Mouse (Mus musculus) liver, postnatal 0 days (tissue): ENCODE measurements around the gene Wdr92. TPM values are rescaled to one million over a fixed set of nuclear protein-coding genes. Genes with fewer than 3 reads are reported as not detected.
A peak's percentile ranks its signal among the peaks of the same experiment; 100 is the strongest.
"Not testable (repeated sequence)": the region's sequence is repeated elsewhere in the genome, so short reads cannot be mapped to it uniquely, and the experiment has no call there.

Experiments
- ATAC-seq: fragments of 200-750 bp; cut with Nextera tagmentation; 2 replicates; pipeline ENCODE4 v1.8.0; 2017; ENCODE audit warnings: mild to moderate bottlenecking, moderate library complexity
- DNase-seq: peaks from one replicate; pipeline ENCODE4 v3.0.0-alpha.2; 2016
- H3K27ac ChIP-seq: fragments of 300-500 bp; sonication (generic); 2 replicates; pipeline ENCODE4 v1.5.1; 2014; ENCODE audit warnings: antibody characterized with exemption, moderate library complexity, mild to moderate bottlenecking, low read depth
- H3K27me3 ChIP-seq: fragments of 300-500 bp; sonication (generic); 2 replicates; pipeline ENCODE4 v1.6.1; 2014; ENCODE audit warnings: low read length, control low read depth, mixed read lengths; ENCODE audit not compliant: insufficient read depth
- H3K36me3 ChIP-seq: fragments of 300-500 bp; sonication (generic); replicated peaks from 2 replicates; pipeline ENCODE4 v1.6.1; 2014; ENCODE audit warnings: mild to moderate bottlenecking, control low read depth, low read length, moderate library complexity, mixed read lengths; ENCODE audit not compliant: insufficient read depth
- H3K4me1 ChIP-seq: fragments of 300-500 bp; sonication (generic); 2 replicates; pipeline ENCODE4 v1.6.1; 2014; ENCODE audit warnings: antibody characterized with exemption, mild to moderate bottlenecking, control low read depth; ENCODE audit not compliant: insufficient read depth
- H3K4me2 ChIP-seq: fragments of 300-500 bp; sonication (generic); 2 replicates; pipeline ENCODE4 v1.6.1; 2014; ENCODE audit warnings: low read depth, mild to moderate bottlenecking, low read length, moderate library complexity, mixed read lengths
- H3K4me3 ChIP-seq: fragments of 300-500 bp; sonication (generic); 2 replicates; pipeline ENCODE4 v1.5.1; 2014; ENCODE audit warnings: low read depth, low read length
- H3K9ac ChIP-seq: fragments of 300-500 bp; sonication (generic); replicated peaks from 2 replicates; pipeline ENCODE4 v1.6.1; 2014; ENCODE audit warnings: mild to moderate bottlenecking, moderate library complexity
- H3K9me3 ChIP-seq: fragments of 300-500 bp; sonication (generic); 2 replicates; pipeline ENCODE4 v1.6.1; 2016; ENCODE audit warnings: mild to moderate bottlenecking, control low read depth, low read length, mixed read lengths
- CTCF ChIP-seq: sonication (generic); IDR thresholded peaks from 2 replicates; pipeline ENCODE4 v1.5.1; 2016; ENCODE audit warnings: antibody characterized with exemption, low read depth
- EP300 ChIP-seq: IDR thresholded peaks from 2 replicates; pipeline ENCODE4 v1.6.1; 2016; ENCODE audit warnings: antibody characterized with exemption, low read depth, mild to moderate bottlenecking
- WGBS: fragments of 180-500 bp; shearing (Covaris S2); extraction: QIAGEN DNeasy Blood & Tissue Kit; methylation state at CpG from one replicate; pipeline ENCODE4 v1.1.7; 2014; ENCODE audit not compliant: insufficient replicate concordance; 5-methylcytosine and 5-hydroxymethylcytosine counted together
- polyA plus RNA-seq: library from polyadenylated mRNA; unstranded; fragments of >200 nt; fragmentation: Nextera tagmentation; extraction: Ambion mirVana; gene quantifications from 2 replicates; pipeline ENCODE4 v1.2.1, GENCODE M21; 2015

Gene Wdr92
- polyA plus RNA-seq, 1 experiment from 2014 or later, result 8.8 TPM

GRCm38 (mm10) chr11:17215475-17215874 is 33.6 kb downstream of the Wdr92 start:
- Histone ChIP-seq H3K27me3 (no peaks in the 10 kb centered on the region), H3K9ac (no peak overlapping the region), H3K4me2 (no peak overlapping the region), H3K36me3 (no peaks in the 10 kb centered on the region; the same call in 1 of the 2 replicates), H3K4me3 (no peak overlapping the region), H3K4me1 (peaks cover 11% of the 10 kb centered on the region), H3K9me3 (no peaks in the 10 kb centered on the region), H3K27ac (no peak overlapping the region)
- WGBS, result 68% methylated on average over 3 of the region's 3 CpGs
- no peak for TF ChIP-seq EP300
- no peak for TF ChIP-seq CTCF
- ATAC-seq (no peak), DNase-seq (no peak)

DNA sequence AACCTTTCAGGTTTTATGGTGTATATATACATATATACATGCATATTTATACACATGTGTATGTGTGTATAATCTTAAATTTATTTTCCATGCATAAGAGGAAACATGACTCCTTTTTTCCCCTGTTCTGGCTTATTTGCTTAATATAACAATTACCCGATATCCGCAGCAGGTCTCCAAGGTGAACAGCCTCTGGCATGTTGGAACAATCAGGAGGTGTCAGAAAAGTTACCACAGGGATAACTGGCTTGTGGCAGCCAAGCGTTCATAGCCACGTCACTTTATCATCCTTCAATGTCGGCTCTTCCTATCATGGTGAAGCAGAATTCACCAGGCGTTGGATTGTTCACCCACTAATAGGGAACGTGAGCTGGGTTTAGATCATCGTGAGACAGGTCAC is 39.2 kb downstream of the Wdr92 start:
- WGBS, result 88% methylated on average over 8 of the region's 8 CpGs
- TF ChIP-seq CTCF (no peak), EP300 (no peak)

DNA sequence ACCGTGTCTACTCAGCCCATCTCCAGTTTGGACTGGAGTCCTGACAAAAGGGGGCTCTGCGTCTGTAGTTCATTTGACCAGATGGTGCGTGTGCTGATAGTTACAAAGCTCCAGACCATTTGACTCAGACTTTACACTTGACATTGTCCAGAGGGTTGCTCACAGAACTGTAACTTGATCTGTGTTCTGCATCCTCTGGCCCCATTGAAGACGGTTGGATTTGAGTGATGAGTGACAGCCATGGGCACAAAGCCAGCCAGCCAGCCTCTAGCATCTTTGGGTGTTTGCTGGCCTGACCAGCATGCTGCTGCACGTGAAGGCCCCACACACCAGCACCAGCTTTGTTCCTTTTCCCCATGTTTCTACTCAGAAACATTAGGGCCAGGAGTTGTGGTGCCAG is 50.9 kb downstream of the Wdr92 start:
- WGBS, result 88% methylated on average over 5 of the region's 5 CpGs
- H3K36me3 ChIP-seq, result peaks cover 33% of the 10 kb centered on the region
- ATAC-seq, result no peak

More for the DNA sequence above, 39.2 kb downstream of the Wdr92 start:
- Histone ChIP-seq H3K27me3 (no peaks in the 10 kb centered on the region), H3K27ac (no peak overlapping the region), H3K9ac (no peak overlapping the region), H3K9me3 (no peaks in the 10 kb centered on the region), H3K4me2 (no peak overlapping the region), H3K36me3 (peaks cover 25% of the 10 kb centered on the region; the same call in 1 of the 2 replicates), H3K4me3 (no peak overlapping the region), H3K4me1 (no peaks in the 10 kb centered on the region)
- ATAC-seq (no peak), DNase-seq (no peak)

DNA sequence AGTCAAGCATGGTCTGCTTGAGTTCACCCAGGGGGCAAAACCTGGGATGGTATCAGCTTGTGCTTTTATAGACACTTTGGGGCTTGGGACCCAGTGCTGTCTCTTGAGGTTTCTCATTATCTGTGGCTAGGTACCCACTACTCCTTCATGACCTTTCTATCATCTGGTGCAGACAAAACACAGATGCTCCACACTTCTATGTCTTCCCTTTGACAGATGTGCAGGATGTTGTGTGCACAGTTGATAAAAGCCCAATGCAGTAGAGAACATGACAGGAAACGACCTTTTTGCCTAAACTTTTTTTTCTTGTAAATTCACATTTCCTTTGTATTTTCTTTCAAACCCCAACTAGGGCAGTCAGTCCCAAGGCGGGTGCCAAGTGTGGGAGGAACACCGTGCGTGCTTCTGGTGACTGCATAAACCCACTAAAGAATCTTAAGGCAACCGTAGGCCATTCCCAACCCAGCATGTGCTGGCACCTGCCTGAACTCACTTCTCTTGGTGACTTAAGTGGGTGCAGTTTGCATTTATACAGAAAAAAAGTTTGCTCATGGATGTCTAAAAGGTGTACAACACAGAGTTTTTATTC is 54.6 kb downstream of the Wdr92 start:
- Histone ChIP-seq H3K9ac (no peak overlapping the region), H3K4me2 (no peak overlapping the region), H3K36me3 (peaks cover 13% of the 10 kb centered on the region), H3K4me1 (no peaks in the 10 kb centered on the region), H3K9me3 (no peaks in the 10 kb centered on the region), H3K27ac (no peak overlapping the region), H3K4me3 (no peak overlapping the region), H3K27me3 (no peaks in the 10 kb centered on the region)
- DNase-seq, result no peak
- TF ChIP-seq CTCF (no peak), EP300 (peak; percentile 58)
- 41% methylated on average over 5 of the region's 5 CpGs for WGBS
- ATAC-seq, result peak; percentile 57

More for the DNA sequence above, 50.9 kb downstream of the Wdr92 start:
- H3K9ac ChIP-seq, result no peak overlapping the region
- H3K27ac ChIP-seq, result no peak overlapping the region
- no peaks in the 10 kb centered on the region for H3K9me3 ChIP-seq
- H3K4me1 ChIP-seq, result no peaks in the 10 kb centered on the region
- no peaks in the 10 kb centered on the region for H3K27me3 ChIP-seq
- H3K4me2 ChIP-seq, result no peak overlapping the region
- no peak for DNase-seq
- TF ChIP-seq EP300 (no peak), CTCF (no peak)
- no peak overlapping the region for H3K4me3 ChIP-seq

DNA sequence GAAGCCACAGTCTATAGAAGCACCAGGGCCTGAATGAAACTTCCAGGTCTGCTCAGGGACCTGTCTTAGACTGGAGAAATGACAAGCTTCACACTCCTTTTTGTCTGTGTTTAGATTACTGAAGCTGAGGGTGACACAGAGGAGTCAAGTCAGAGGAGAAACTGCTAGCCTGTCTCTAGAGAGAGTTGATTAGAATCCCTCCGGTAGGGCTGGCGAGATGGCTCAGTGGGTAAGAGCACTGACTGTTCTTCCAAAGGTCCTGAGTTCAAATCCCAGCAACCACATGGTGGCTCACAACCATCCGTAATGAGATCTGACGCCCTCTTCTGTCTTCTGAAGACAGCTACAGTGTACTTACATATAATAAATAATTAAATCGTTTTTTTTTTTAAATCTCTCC is 56.7 kb downstream of the Wdr92 start:
- H3K4me3 ChIP-seq, DNase-seq, H3K4me1 ChIP-seq, H3K27me3 ChIP-seq, H3K27ac ChIP-seq, H3K9me3 ChIP-seq, ATAC-seq, H3K4me2 ChIP-seq, H3K9ac ChIP-seq, H3K36me3 ChIP-seq: not testable (repeated sequence)
- 80% methylated on average over 5 of the region's 5 CpGs for WGBS

DNA sequence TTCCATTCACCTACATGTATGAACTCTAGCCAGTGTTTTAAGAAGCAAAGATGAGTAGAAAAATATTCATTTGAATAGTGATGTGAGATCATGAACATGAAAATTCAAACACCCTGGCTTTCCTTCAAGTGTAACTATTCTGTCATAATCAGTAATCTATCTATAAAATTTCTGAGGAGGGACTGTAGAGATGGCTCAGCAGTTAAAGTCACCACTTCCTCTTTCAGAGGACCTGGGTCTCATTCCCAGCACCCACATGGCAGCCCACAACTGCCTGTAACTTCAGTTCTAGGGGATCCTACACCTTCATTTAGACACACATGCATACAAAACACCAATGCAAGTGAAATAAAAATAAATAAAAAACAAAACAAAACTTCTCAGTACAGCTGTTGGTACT is 66.8 kb downstream of the Wdr92 start:
- DNase-seq, result no peak
- ATAC-seq, result no peak
- Histone ChIP-seq H3K4me2 (no peak overlapping the region), H3K36me3 (no peaks in the 10 kb centered on the region), H3K4me3 (no peak overlapping the region), H3K9ac (no peak overlapping the region), H3K27me3 (no peaks in the 10 kb centered on the region), H3K4me1 (no peaks in the 10 kb centered on the region), H3K9me3 (no peaks in the 10 kb centered on the region), H3K27ac (no peak overlapping the region)
- TF ChIP-seq CTCF (no peak), EP300 (no peak)
